Mouse (Mus musculus) heart, embryonic 11.5 days (tissue): ENCODE measurements around the gene Apeh. TPM values are rescaled to one million over a fixed set of nuclear protein-coding genes. Genes with fewer than 3 reads are reported as not detected.

ENCODE experiments used
- ATAC-seq: fragments of 200-750 bp; cut with Nextera tagmentation; replicated peaks from 2 replicates; pipeline ENCODE4 v1.8.0; 2017; ENCODE audit warnings: moderate library complexity; ENCODE audit not compliant: insufficient number of reproducible peaks, low FRiP score, low TSS enrichment
- H3K27ac ChIP-seq: fragments of 300-500 bp; sonication (generic); 2 replicates; pipeline ENCODE4 v1.5.1; 2014; ENCODE audit warnings: mild to moderate bottlenecking, low read depth, low read length
- H3K27me3 ChIP-seq: fragments of 300-500 bp; sonication (generic); 2 replicates; pipeline ENCODE4 v1.6.1; 2014; ENCODE audit warnings: mild to moderate bottlenecking, low read length, mixed read lengths; ENCODE audit not compliant: control insufficient read depth, insufficient read depth
- H3K36me3 ChIP-seq: fragments of 300-500 bp; sonication (generic); 2 replicates; pipeline ENCODE4 v1.6.1; 2014; ENCODE audit warnings: mild to moderate bottlenecking, low read length, moderate library complexity, mixed read lengths; ENCODE audit not compliant: control insufficient read depth, insufficient read depth
- H3K4me1 ChIP-seq: fragments of 300-500 bp; sonication (generic); 2 replicates; pipeline ENCODE4 v1.6.1; 2014; ENCODE audit warnings: low read length; ENCODE audit not compliant: control insufficient read depth, insufficient read depth
- H3K4me2 ChIP-seq: fragments of 300-500 bp; sonication (generic); 2 replicates; pipeline ENCODE4 v1.6.1; 2014; ENCODE audit warnings: mild to moderate bottlenecking, moderate library complexity
- H3K4me3 ChIP-seq: fragments of 300-500 bp; sonication (generic); 2 replicates; pipeline ENCODE4 v1.5.1; 2014; ENCODE audit warnings: low read depth, low read length
- H3K9ac ChIP-seq: fragments of 300-500 bp; sonication (generic); 2 replicates; pipeline ENCODE4 v1.6.1; 2014; ENCODE audit warnings: mild to moderate bottlenecking, low read depth, low read length, moderate library complexity
- H3K9me3 ChIP-seq: fragments of 300-500 bp; sonication (generic); replicated peaks from 2 replicates; pipeline ENCODE4 v1.6.1; 2016; ENCODE audit warnings: low read length; ENCODE audit not compliant: control insufficient read depth
- WGBS: fragments of 180-500 bp; shearing (Covaris S2); extraction: QIAGEN DNeasy Blood & Tissue Kit; methylation state at CpG from one replicate; pipeline ENCODE4 v1.1.7; 2014; ENCODE audit not compliant: insufficient replicate concordance; 5-methylcytosine and 5-hydroxymethylcytosine counted together
- polyA plus RNA-seq: library from polyadenylated mRNA; unstranded; fragments of >200 nt; fragmentation: Nextera tagmentation; extraction: Ambion mirVana; gene quantifications from 2 replicates; pipeline ENCODE4 v1.2.1, GENCODE M21; 2014

Gene Apeh
- polyA plus RNA-seq, 1 experiment from 2014 or later = 64.5 TPM

GRCm38 (mm10) chr9:108111593-108112121, 17.3 kb upstream of the Apeh start:
- no peak for ATAC-seq
- H3K27ac ChIP-seq = no peak overlapping the region
- H3K4me3 ChIP-seq = peak overlapping the region; percentile 38
- H3K4me1 ChIP-seq = peaks cover 25% of the 10 kb centered on the region
- peaks cover 39% of the 10 kb centered on the region for H3K27me3 ChIP-seq
- H3K9ac ChIP-seq = peak overlapping the region; percentile 68
- 72% methylated on average over 17 of the region's 17 CpGs for whole genome bisulfite sequencing
- H3K4me2 ChIP-seq = peak overlapping the region; percentile 80
- no peaks in the 10 kb centered on the region for H3K9me3 ChIP-seq
- no peaks in the 10 kb centered on the region for H3K36me3 ChIP-seq

GRCm38 (mm10) chr9:108111101-108111592, 16.7 kb upstream of the Apeh start:
- no peak for ATAC-seq
- no peak overlapping the region for H3K27ac ChIP-seq
- H3K9me3 ChIP-seq = no peaks in the 10 kb centered on the region
- H3K4me3 ChIP-seq = peak overlapping the region; percentile 38
- no peaks in the 10 kb centered on the region for H3K36me3 ChIP-seq
- peak overlapping the region; percentile 80 for H3K4me2 ChIP-seq
- 10% methylated on average over 22 of the region's 22 CpGs for WGBS
- H3K4me1 ChIP-seq = peaks cover 25% of the 10 kb centered on the region
- peaks cover 38% of the 10 kb centered on the region for H3K27me3 ChIP-seq
- peak overlapping the region; percentile 68 for H3K9ac ChIP-seq

- 72% methylated on average over 16 of the region's 16 CpGs for WGBS
- Histone ChIP-seq H3K27ac (peak overlapping the region; percentile 4; the same call in 1 of the 2 replicates), H3K9ac (peak overlapping the region; percentile 12; the same call in 1 of the 2 replicates), H3K27me3 (peaks cover 28% of the 10 kb centered on the region), H3K4me2 (peak overlapping the region; percentile 80), H3K4me3 (peak overlapping the region; percentile 38), H3K4me1 (peaks cover 26% of the 10 kb centered on the region), H3K9me3 (no peaks in the 10 kb centered on the region), H3K36me3 (no peaks in the 10 kb centered on the region)
- ATAC-seq = no peak
These were observed 15.8 kb upstream of the Apeh start for GRCm38 (mm10) chr9:108110160-108110559.

DNA sequence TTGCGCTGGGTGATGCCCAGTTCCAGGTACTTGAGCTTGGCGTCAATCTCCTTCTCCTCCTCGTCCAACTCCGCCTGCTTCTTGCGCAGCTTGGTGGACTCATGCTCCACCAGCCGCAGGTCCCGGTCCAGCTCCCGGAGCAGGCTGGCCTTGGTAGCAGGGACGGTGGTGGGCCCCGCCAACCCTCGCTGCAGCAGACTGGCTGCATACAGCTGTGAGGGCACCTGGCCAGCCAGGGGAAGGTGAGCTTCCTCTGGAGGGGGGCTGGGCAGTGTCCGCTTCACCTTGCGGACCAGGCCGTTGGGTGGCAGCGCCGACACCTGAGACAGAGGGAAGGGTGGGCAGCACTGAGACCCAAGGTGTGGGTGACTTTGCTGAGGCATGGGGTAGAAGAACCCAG, 13.5 kb upstream of the Apeh start:
- ATAC-seq = no peak
- no peak overlapping the region for H3K9ac ChIP-seq

GRCm38 (mm10) chr9:108106090-108106489, 11.7 kb upstream of the Apeh start:
- Histone ChIP-seq H3K27ac (no peak overlapping the region), H3K27me3 (peaks cover 9% of the 10 kb centered on the region), H3K4me1 (peaks cover 26% of the 10 kb centered on the region), H3K4me2 (no peak overlapping the region), H3K9me3 (no peaks in the 10 kb centered on the region), H3K9ac (no peak overlapping the region), H3K36me3 (no peaks in the 10 kb centered on the region), H3K4me3 (no peak overlapping the region)
- 81% methylated on average over 23 of the region's 23 CpGs for WGBS
- ATAC-seq = no peak

More for the DNA sequence above, 13.5 kb upstream of the Apeh start:
- Histone ChIP-seq H3K27ac (no peak overlapping the region), H3K4me1 (peaks cover 32% of the 10 kb centered on the region), H3K36me3 (no peaks in the 10 kb centered on the region), H3K9me3 (no peaks in the 10 kb centered on the region), H3K4me2 (no peak overlapping the region), H3K4me3 (no peak overlapping the region), H3K27me3 (peaks cover 13% of the 10 kb centered on the region)
- 91% methylated on average over 16 of the region's 16 CpGs for WGBS

- no peak overlapping the region for H3K4me3 ChIP-seq
- H3K36me3 ChIP-seq = no peaks in the 10 kb centered on the region
- peaks cover 4% of the 10 kb centered on the region; the same call in 1 of the 2 replicates for H3K27me3 ChIP-seq
- peaks cover 20% of the 10 kb centered on the region for H3K4me1 ChIP-seq
- ATAC-seq = no peak
- no peak overlapping the region for H3K9ac ChIP-seq
- no peaks in the 10 kb centered on the region for H3K9me3 ChIP-seq
- no peak overlapping the region for H3K27ac ChIP-seq
- no peak overlapping the region for H3K4me2 ChIP-seq
- 81% methylated on average over 12 of the region's 12 CpGs for WGBS
These were observed 11.1 kb upstream of the Apeh start for GRCm38 (mm10) chr9:108105549-108105863.

DNA sequence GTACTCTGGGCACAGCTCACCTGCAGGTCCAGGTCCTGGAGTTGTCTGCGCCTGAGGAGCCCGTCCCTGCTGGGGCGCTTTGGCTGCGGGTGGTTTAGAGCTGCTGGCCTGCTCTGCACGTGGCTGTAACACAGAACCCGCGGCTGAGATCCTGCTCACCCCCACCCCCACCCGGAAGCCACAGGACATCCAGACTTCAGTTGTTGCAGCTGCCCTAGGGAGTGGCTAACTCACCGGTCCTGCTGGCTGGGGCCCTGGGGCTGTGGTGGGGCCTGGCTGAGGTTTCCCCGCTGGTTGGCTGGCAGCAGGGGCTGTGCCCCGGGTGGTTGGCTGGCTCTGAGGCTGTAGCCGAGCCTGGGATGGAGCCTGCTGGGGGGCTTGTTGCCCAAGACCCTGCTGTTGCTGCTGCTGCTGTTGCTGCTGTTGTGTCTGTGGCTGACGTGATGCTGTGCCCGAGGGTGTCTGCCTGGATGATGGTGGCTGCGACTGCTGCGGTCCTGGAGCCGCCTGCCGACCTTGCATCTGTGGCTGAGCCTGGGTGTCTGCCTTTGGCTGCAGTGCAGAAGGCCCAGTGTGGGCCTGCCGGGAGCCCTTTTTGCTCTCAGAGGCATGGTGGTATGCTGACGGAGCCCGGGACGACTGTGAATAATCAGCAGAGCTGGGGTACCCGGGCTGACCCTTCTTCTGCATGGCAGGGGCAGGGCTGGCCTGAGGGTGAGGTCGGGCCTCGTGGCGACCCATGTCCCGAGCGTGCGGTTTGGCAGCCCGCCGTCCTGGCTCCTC, 10.6 kb upstream of the Apeh start:
- no peak overlapping the region for H3K27ac ChIP-seq
- peak overlapping the region; percentile 14 for H3K4me2 ChIP-seq
- H3K9ac ChIP-seq = peak overlapping the region; percentile 2; the same call in 1 of the 2 replicates
- peaks cover 15% of the 10 kb centered on the region for H3K4me1 ChIP-seq
- no peak for ATAC-seq
- 0 out of 2 replicates have a peak overlapping the region, but pooled peaks have one; percentile 10 for H3K4me3 ChIP-seq
- no peaks in the 10 kb centered on the region for H3K9me3 ChIP-seq
- WGBS = 40% methylated on average over 31 of the region's 31 CpGs
- H3K27me3 ChIP-seq = peaks cover 3% of the 10 kb centered on the region; the same call in 1 of the 2 replicates
- no peaks in the 10 kb centered on the region for H3K36me3 ChIP-seq

DNA sequence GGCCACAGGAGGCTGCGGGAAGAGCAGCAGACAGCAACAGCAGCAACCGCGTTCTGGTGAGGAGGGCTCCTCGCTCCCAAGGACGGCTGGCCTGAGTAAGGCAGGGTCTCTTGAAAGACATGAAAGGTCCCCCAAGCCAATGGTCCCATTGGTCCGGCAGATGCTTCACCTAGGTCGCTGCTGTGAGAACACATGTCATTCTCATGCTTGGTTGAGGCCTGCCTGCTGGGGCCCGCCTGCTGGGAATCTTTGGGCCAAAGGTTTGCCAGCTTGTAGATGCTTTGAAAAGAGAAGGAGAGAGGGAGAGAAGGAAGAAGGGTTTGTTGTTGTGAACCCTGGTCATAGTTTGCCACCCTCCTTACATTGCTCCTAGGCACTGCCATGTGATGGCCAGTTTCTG, 5.2 kb upstream of the Apeh start:
- Histone ChIP-seq H3K9ac (no peak overlapping the region), H3K27ac (no peak overlapping the region), H3K4me1 (peaks cover 20% of the 10 kb centered on the region), H3K36me3 (no peaks in the 10 kb centered on the region), H3K4me3 (no peak overlapping the region), H3K27me3 (no peaks in the 10 kb centered on the region), H3K4me2 (no peak overlapping the region), H3K9me3 (no peaks in the 10 kb centered on the region)
- WGBS = 81% methylated on average over 8 of the region's 8 CpGs
- ATAC-seq = no peak
